Mouse (Mus musculus): ENCODE data around the gene Spock1. TPM values are rescaled to one million over a fixed set of nuclear protein-coding genes. Genes with fewer than 3 reads are reported as not detected.
A peak's percentile ranks its signal among the peaks of the same experiment; 100 is the strongest.

The Spock1 gene
- polyA plus RNA-seq, 1 experiment from 2014 or later, result 0.24 TPM

DNA sequence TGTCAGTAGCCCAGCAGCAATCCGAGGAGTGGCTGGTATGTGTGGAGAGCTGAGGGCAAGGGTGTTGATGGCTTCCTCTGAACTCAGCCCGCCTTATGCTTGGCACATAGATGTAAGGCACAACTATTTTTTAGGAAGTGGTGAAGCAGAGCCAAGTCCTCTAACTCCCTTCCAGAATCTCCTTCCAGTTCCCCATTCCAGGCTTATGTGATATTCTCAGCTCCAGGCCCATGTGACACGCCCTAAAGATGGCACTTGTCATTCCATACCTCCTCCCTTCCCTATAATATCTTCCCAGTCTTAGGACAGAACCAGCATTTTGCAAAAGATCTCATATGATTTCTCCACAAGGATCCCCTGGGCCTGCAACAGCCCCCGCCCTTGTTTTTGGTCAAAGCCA lies 277.6 kb downstream of the Spock1 start:
- no peak overlapping the region for H3K4me2 ChIP-seq
- 71% methylated on average over 4 of the region's 4 CpGs for WGBS (ENCODE audit: insufficient replicate concordance)

DNA sequence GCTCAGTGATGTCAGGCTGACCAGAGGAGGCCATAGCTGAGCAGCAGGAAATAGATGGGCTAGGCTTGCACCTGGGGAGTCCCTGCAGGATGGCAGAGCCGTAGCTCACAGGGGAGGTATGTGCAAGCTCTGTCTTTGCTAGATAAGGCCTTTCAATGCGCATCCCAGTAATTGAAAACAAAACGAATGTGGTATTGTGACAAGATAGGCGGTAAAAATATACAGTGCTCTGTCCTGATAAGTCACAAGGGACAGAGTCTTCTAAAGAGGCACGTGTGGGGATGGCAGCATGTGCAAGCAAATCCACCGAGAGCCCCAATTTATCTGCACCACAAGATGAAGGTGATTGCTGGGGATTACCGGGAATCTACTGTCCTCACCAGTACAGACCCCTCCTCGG lies 279.9 kb downstream of the Spock1 start:
- ATAC-seq (ENCODE audit: low read depth) (peak; percentile 91), DNase-seq (peak; percentile 42)
- Histone ChIP-seq H3K4me3 (replicated peaks) (no peak overlapping the region), H3K4me2 (no peak overlapping the region), H3K36me3 (no peaks in the 10 kb centered on the region), H3K27me3 (no peaks in the 10 kb centered on the region), H3K4me1 (replicated peaks) (peaks cover 20% of the 10 kb centered on the region), H3K27ac (0 out of 2 replicates have a peak overlapping the region, but pooled peaks have one; percentile 32), H3K9ac (no peak overlapping the region), H3K9me3 (replicated peaks) (no peaks in the 10 kb centered on the region)
- WGBS (ENCODE audit: insufficient replicate concordance), result 25% methylated on average over 8 of the region's 8 CpGs

More for the DNA sequence above, 277.6 kb downstream of the Spock1 start:
- peaks cover 20% of the 10 kb centered on the region for H3K4me1 ChIP-seq (replicated peaks)
- H3K27ac ChIP-seq, result no peak overlapping the region
- no peaks in the 10 kb centered on the region for H3K27me3 ChIP-seq
- H3K9me3 ChIP-seq (replicated peaks), result no peaks in the 10 kb centered on the region
- DNase-seq, result no peak
- H3K9ac ChIP-seq, result no peak overlapping the region
- no peak for ATAC-seq (ENCODE audit: low read depth)
- H3K4me3 ChIP-seq (replicated peaks), result no peak overlapping the region
- no peaks in the 10 kb centered on the region for H3K36me3 ChIP-seq

DNA sequence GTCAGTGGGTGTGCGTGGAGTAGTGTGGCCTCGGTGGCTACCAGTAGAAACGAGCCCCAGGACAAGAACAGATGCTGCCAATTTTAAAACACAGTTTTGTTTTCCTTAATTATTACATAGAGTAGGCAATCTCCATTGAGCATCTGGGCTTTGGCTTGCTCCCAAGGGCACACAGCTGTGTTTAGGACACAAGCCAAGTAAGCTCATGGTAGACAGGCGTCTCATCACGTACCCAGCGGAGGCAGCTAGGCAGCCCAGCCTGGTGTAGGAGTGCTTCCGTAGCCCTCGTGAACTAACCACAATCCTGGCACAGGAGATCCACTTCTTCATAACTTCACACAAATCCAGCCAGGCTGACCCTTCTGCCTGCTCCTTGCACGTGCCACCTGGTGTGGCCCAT lies 281.7 kb downstream of the Spock1 start:
- DNase-seq, result no peak

DNA sequence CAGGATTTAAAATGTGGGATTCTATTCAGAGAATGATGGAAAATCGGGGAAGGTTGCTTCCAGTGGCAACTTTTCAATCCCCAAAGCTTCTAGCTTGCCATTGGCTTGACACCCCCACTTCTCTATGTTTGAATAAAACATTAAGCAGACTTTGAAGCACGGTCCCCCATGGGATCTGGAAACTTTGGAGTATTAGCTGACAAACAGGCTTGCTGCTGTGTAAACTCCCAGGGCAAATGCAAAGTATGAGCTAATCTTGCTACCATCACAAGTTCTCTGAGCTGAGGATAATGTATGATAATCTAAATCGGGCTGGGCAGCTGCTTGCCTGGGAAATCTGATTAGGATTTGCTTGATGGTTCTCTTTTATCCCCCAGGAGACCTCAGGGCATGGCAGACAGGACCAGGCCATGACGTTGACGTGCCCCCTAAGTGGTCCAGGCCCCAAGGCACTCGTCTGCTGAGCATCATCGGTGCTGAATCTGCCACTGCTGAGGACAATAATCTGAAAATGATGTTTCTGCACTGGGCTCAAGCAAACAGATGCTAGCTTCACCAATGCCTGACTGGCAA lies 284.1 kb downstream of the Spock1 start:
- Histone ChIP-seq H3K4me3 (replicated peaks) (no peak overlapping the region), H3K4me1 (replicated peaks) (peaks cover 19% of the 10 kb centered on the region), H3K27ac (no peak overlapping the region), H3K27me3 (no peaks in the 10 kb centered on the region), H3K9me3 (replicated peaks) (no peaks in the 10 kb centered on the region), H3K36me3 (no peaks in the 10 kb centered on the region), H3K4me2 (no peak overlapping the region), H3K9ac (no peak overlapping the region)
- WGBS (ENCODE audit: insufficient replicate concordance), result 48% methylated on average over 7 of the region's 7 CpGs
- DNase-seq, result no peak
- no peak for ATAC-seq (ENCODE audit: low read depth)

More for the DNA sequence above, 281.7 kb downstream of the Spock1 start:
- Histone ChIP-seq H3K27ac (no peak overlapping the region), H3K4me2 (no peak overlapping the region), H3K4me1 (replicated peaks) (peaks cover 20% of the 10 kb centered on the region), H3K27me3 (no peaks in the 10 kb centered on the region), H3K9me3 (replicated peaks) (no peaks in the 10 kb centered on the region), H3K9ac (no peak overlapping the region), H3K4me3 (replicated peaks) (no peak overlapping the region), H3K36me3 (no peaks in the 10 kb centered on the region)
- WGBS (ENCODE audit: insufficient replicate concordance), result 75% methylated on average over 9 of the region's 9 CpGs
- ATAC-seq (ENCODE audit: low read depth), result no peak

- 64% methylated on average over 17 of the region's 17 CpGs for WGBS (ENCODE audit: insufficient replicate concordance)
- Histone ChIP-seq H3K27me3 (peaks cover 15% of the 10 kb centered on the region), H3K4me2 (no peak overlapping the region), H3K9ac (no peak overlapping the region), H3K9me3 (replicated peaks) (no peaks in the 10 kb centered on the region), H3K4me3 (replicated peaks) (no peak overlapping the region), H3K27ac (no peak overlapping the region), H3K36me3 (no peaks in the 10 kb centered on the region), H3K4me1 (replicated peaks) (no peaks in the 10 kb centered on the region)
- no peak for ATAC-seq (ENCODE audit: low read depth)
- no peak for DNase-seq
Measured at GRCm38 (mm10) chr13:57619079-57619768, 288.9 kb downstream of the Spock1 start.

DNA sequence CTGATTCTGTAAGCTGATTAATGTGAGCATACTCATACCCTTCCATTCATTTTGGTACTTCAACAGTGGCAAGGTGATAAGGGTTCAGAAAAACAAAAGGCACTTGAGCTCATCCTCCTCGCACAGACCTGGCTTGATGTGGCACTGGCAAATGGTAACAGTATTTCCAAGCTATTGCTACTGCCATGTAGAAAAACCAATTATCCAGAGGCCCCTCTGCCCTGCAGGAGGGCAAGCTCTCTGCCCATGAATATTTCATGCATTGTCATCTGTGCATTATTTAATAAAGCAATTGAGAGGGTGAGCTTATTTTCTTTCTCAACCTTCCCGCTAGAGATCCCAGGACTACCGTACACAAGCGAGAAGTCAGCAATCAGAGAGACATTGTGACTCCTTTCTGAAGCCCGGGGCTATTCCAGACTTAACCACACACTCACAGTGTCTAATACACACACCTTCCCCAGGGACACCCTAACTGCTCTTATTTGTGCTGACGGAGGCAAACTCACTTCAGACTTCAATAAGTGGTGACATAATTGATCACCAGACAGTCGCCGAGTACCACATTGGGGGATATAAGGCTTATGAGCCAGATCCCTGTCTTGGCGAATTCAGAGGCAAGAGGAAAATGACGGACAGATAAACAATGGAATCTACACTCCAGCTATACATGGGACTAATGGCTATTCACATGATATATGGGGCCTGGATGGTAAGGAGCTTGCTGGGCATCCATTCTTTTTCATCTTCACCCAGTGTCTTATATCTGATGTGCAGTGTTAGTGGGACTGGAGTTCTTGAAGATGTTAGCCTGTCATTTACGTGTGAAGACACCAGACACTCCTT lies 296.6 kb downstream of the Spock1 start:
- ATAC-seq (ENCODE audit: low read depth) (no peak), DNase-seq (no peak)
- Histone ChIP-seq H3K4me2 (no peak overlapping the region), H3K27me3 (peaks cover 2% of the 10 kb centered on the region), H3K36me3 (no peaks in the 10 kb centered on the region), H3K9ac (no peak overlapping the region), H3K4me1 (replicated peaks) (no peaks in the 10 kb centered on the region), H3K27ac (no peak overlapping the region), H3K4me3 (replicated peaks) (no peak overlapping the region), H3K9me3 (replicated peaks) (no peaks in the 10 kb centered on the region)
- 71% methylated on average over 11 of the region's 11 CpGs for WGBS (ENCODE audit: insufficient replicate concordance)

DNA sequence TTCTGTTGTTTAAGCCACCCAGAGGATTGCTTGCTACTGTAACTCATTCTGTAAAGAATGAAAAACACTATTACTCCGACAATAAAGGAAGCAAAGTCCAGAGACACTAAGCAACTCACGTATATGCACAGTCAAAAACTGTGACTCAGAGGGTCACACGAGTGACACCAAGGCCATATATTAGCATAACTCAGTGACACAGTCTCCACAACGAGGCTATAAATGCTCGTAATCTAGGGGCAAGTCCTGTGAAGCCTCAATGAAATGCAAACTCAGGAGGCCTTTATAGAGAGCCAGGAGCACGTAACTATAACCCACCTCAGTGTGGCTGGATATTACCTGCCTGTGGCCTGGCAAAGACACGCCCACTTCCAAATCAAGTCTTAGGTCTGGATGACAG lies 298.2 kb downstream of the Spock1 start:
- Histone ChIP-seq H3K27me3 (no peaks in the 10 kb centered on the region; the same call in 1 of the 2 replicates), H3K9me3 (replicated peaks) (no peaks in the 10 kb centered on the region), H3K27ac (no peak overlapping the region), H3K4me1 (replicated peaks) (no peaks in the 10 kb centered on the region), H3K36me3 (no peaks in the 10 kb centered on the region), H3K4me2 (no peak overlapping the region), H3K4me3 (replicated peaks) (no peak overlapping the region), H3K9ac (no peak overlapping the region)
- ATAC-seq (ENCODE audit: low read depth), result no peak
- no peak for DNase-seq
- 68% methylated on average over 7 of the region's 7 CpGs for WGBS (ENCODE audit: insufficient replicate concordance)

DNA sequence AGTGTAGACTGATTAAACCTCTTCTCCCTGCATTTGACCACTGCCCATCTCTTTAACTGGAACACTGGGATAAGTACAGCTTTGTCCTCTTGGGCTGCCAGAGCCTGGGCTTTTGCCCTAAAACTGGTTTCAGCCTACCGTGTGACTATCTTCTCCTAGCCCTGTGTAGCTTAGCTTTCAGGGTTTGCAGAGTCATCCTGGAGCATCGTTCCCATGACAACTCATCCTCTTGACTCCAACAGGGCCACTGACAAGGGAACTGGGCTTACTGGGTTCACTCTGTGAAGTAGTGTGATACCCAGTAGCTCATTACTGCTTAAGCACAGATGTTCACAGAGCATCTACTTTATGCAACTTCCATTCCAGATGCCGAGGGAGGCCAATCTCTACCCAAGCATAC lies 303.7 kb downstream of the Spock1 start:
- peak; percentile 85 for ATAC-seq (ENCODE audit: low read depth)
- 73% methylated on average over 3 of the region's 3 CpGs for WGBS (ENCODE audit: insufficient replicate concordance)

DNA sequence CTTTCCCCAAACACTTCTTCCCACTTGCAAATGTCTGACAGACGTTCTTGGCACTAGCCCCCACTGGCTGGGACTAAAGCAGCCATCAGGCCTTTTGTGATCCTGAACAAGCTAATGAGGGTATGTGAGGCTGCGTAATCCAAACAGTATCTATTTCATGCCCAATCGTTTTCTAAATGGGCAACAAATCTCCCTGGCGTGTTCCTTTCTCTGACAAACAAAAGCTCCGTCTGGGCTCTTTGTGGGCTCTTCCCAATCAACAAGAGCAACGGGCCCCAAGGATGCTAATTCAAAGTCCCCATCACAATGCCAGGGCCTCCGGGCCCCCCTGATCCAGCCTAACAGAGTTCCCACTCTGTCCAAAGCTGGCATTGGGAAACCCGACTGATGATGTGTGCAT lies 304.9 kb downstream of the Spock1 start:
- ATAC-seq (ENCODE audit: low read depth), result no peak

More for the DNA sequence above, 303.7 kb downstream of the Spock1 start:
- DNase-seq, result peak; percentile 42
- H3K27ac ChIP-seq, result no peak overlapping the region
- H3K4me2 ChIP-seq, result no peak overlapping the region
- no peak overlapping the region for H3K4me3 ChIP-seq (replicated peaks)
- H3K4me1 ChIP-seq (replicated peaks), result 0 out of 2 replicates have a peak, but pooled peaks cover 9% of the 10 kb centered on the region
- H3K9me3 ChIP-seq (replicated peaks), result no peaks in the 10 kb centered on the region
- H3K27me3 ChIP-seq, result no peaks in the 10 kb centered on the region
- H3K9ac ChIP-seq, result no peak overlapping the region
- H3K36me3 ChIP-seq, result no peaks in the 10 kb centered on the region

GRCm38 (mm10) chr13:57595761-57596051 lies 312.4 kb downstream of the Spock1 start:
- ATAC-seq (ENCODE audit: low read depth) (no peak), DNase-seq (no peak)
- 0 out of 2 replicates have a peak, but pooled peaks cover 2% of the 10 kb centered on the region for H3K27me3 ChIP-seq
- no peak overlapping the region for H3K4me3 ChIP-seq (replicated peaks)
- H3K4me2 ChIP-seq, result no peak overlapping the region
- no peaks in the 10 kb centered on the region for H3K36me3 ChIP-seq
- H3K27ac ChIP-seq, result no peak overlapping the region
- no peaks in the 10 kb centered on the region for H3K9me3 ChIP-seq (replicated peaks)
- 83% methylated on average over 6 of the region's 6 CpGs for WGBS (ENCODE audit: insufficient replicate concordance)
- H3K4me1 ChIP-seq (replicated peaks), result no peaks in the 10 kb centered on the region
- no peak overlapping the region for H3K9ac ChIP-seq

More for the DNA sequence above, 304.9 kb downstream of the Spock1 start:
- Histone ChIP-seq H3K9ac (no peak overlapping the region), H3K36me3 (no peaks in the 10 kb centered on the region), H3K27me3 (0 out of 2 replicates have a peak, but pooled peaks cover 2% of the 10 kb centered on the region), H3K4me2 (no peak overlapping the region), H3K27ac (no peak overlapping the region), H3K4me1 (replicated peaks) (0 out of 2 replicates have a peak, but pooled peaks cover 9% of the 10 kb centered on the region), H3K9me3 (replicated peaks) (no peaks in the 10 kb centered on the region), H3K4me3 (replicated peaks) (no peak overlapping the region)
- DNase-seq, result no peak
- WGBS (ENCODE audit: insufficient replicate concordance), result 74% methylated on average over 8 of the region's 8 CpGs

- Histone ChIP-seq H3K4me3 (replicated peaks) (no peak overlapping the region), H3K27ac (no peak overlapping the region), H3K9me3 (replicated peaks) (no peaks in the 10 kb centered on the region), H3K36me3 (no peaks in the 10 kb centered on the region), H3K4me2 (no peak overlapping the region), H3K4me1 (replicated peaks) (no peaks in the 10 kb centered on the region), H3K27me3 (0 out of 2 replicates have a peak, but pooled peaks cover 2% of the 10 kb centered on the region), H3K9ac (no peak overlapping the region)
- ATAC-seq (ENCODE audit: low read depth) (no peak), DNase-seq (no peak)
- WGBS (ENCODE audit: insufficient replicate concordance), result 70% methylated on average over 15 of the region's 15 CpGs
Measured at GRCm38 (mm10) chr13:57595032-57595760, 312.9 kb downstream of the Spock1 start.

Measured in liver, embryonic 13.5 days (tissue).